Mouse (Mus musculus) gastrocnemius, postnatal 36 days (tissue): ENCODE measurements at regions not wholly inside any gene's neighbourhood (a gene's known extent, or its start where the extent isn't known, plus 50 kb on each side); places are given as distances from the start of the nearest gene placed in this dataset.
A peak's percentile ranks its signal among the peaks of the same experiment; 100 is the strongest.

ENCODE experiments used
- DNase-seq, 2 experiments: peaks; one replicate each; pipeline ENCODE4 v3.0.0; 2022
- intact Hi-C: fragments of 180-260 bp; cut with DNase I; formaldehyde crosslinking; loops from one replicate; pipeline ENCODE4 v1.15.1; 2025

GRCm38 (mm10) chr3:41478971-41479370 is 76.6 kb upstream of the Jade1 start:
- intact Hi-C loops = no loop called here
- no peak for DNase-seq

DNA sequence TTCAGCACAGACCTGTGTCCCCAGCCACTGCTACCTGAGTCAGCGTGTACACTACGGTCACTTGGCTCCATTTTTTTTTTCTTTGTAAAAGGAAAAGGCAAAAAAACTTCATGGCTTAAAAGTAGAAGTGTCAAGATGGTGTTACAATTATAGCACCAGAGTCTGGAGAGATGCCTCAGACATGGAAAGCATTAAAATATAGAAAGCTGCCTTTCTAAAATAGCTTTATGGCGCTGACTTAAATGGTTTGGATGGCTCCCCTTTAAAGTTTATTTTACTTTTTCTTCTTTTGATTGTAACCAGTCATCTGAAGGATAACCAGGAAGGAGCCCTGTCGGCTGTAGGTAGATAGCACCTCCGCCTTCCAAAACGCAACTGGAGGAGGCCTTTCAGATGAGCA is 79.0 kb upstream of the Jade1 start:
- DNase-seq = no peak
- intact Hi-C loops = no loop called here

- DNase-seq = no peak
Observed at GRCm38 (mm10) chr3:41472586-41472985, 82.9 kb upstream of the Jade1 start.

DNA sequence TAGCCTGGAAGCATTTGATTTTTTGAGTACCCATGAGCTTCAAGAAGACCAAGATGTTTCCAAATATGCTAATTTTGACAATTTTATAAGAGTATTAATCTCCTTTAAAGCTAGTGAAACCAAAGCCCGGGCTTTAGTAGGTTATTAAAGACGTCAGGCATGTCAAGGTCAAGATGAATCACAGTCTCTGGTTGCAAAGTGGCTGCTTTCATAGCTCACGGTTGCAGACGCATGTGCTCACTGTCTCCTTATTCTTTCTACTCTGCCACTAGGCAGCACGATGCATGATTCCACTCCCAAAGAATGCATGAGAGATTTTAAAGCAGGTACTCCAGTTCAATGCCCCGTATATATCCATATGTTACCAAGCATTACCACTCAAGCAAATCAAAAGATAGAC is 86.4 kb upstream of the Jade1 start:
- intact Hi-C loops = no loop called here
- no peak for DNase-seq

More at GRCm38 (mm10) chr3:41472586-41472985, 82.9 kb upstream of the Jade1 start:
- intact Hi-C loops = no loop called here

DNA sequence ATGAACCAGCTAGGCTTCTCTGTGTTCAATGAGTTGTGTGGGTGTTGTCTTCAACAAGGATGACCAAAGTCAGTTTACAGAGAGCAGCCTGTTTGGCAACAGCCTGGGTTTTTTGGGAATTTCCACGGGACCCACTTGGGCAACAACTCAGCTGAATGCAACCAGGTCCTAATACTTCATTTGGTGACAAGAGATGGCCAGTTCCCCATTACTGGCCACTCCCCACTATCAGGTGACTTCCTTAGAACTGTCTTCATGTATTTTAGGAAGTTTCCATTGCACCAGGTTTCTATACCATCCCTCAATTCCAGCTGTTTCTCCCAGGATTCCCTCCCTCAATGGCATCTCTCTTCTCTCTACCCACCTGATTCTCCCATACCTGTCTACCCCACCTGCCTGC is 87.7 kb upstream of the Jade1 start:
- DNase-seq = no peak
- intact Hi-C loops = no loop called here

DNA sequence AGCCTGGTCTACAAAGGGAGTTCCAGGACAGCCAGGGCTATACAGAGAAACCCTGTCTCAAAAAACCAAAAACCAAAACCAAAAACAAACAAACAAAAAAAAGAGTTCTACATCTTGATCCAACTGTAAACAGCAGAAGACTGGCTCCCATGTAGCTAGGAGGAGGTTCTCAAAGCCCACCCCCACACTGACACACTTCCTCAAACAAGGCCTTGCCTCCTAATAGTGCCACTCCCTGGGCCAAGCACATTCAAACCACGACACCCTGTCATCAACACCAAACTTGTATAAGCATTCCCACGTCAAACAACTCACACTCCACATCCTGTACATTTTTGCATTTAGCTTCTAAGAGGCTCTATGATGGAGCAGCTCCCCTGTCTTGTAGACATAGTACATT is 89.6 kb upstream of the Jade1 start:
- DNase-seq = no peak
- intact Hi-C loops = no loop called here

DNA sequence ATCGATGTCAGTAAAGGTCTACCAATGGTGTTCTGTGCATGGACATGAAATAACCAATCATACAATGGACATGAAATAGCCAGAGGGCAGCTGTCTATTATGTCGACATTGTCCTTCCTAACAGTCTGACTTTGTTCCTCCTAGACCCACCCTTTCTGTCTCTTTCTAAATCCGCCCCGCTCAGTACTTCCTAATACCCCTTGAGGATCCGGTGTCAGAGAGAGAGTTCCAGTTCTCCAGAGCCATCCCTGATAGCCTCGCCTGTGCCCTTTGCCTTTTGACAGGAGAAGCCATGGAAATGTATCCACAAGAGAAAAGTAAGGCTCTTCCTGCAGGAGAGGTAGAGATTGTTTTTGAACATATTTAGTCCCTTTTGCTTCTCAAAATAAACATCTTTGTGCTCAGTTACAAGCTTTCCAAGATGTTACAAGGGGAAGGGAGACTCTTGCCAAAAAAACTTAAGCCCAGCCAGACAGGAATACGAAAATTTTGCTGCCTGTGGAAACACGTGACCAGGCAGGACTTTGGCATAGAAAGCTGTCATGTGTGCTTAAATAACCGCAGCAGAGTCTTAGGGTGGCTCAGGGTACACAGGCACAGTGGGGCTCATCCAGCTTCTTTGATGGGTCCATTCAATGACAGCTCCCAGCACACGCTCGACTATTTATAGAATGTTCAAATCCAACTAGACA is 92.4 kb upstream of the Jade1 start:
- no peak for DNase-seq
- intact Hi-C loops = no loop called here

DNA sequence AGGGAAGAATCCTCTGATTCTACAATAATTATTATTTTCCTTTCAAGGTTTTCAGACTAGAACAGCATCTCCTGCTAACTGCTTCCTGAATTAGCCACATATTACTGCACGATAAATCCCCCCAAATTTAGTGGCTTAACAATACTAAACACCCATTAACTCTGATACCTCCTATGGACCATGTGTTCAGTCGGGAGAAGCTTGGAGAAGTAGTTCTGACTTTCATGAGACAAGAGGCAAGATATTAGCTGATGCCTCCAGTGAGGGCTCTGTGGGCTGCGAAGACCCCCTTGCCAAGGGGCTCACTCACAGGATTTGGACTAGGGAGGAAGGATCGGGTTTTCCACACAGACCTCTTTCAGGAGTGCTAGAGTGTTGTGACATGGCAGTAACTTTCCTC is 95.4 kb upstream of the Jade1 start:
- intact Hi-C loops = no loop called here
- no peak for DNase-seq

GRCm38 (mm10) chr3:41458156-41458555 is 97.4 kb upstream of the Jade1 start:
- intact Hi-C loops = no loop called here
- no peak for DNase-seq

GRCm38 (mm10) chr3:41453525-41453924 is 102.0 kb upstream of the Jade1 start:
- no peak for DNase-seq
- intact Hi-C loops = no loop called here

DNA sequence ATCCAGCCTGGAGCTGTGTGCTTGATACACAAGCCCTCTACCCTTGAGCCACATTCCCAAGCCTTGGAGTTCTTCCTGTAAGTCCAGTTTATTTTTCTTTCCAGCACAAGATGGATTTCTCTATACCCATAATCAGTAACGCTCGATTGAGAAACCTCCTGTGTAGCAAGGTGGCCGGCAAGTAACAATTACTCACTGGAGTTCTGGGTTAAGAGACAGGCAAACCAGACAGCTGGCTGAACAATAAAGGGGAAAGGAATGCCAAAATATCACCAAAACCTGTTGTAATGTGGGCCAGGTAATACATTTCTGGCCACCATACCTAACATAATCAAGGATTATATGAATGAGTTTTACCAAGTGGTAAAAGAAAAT is 102.8 kb upstream of the Jade1 start:
- intact Hi-C loops = no loop called here

GRCm38 (mm10) chr3:41452020-41452715 is 103.4 kb upstream of the Jade1 start:
- intact Hi-C loops = no loop called here
- DNase-seq = no peak

More for the DNA sequence above, 102.8 kb upstream of the Jade1 start:
- DNase-seq = no peak

- intact Hi-C loops = no loop called here
- no peak for DNase-seq
Observed at GRCm38 (mm10) chr3:41450696-41451095, 104.8 kb upstream of the Jade1 start.

GRCm38 (mm10) chr3:41444243-41444753 is 111.2 kb upstream of the Jade1 start:
- no peak for DNase-seq
- intact Hi-C loops = no loop called here

- no peak for DNase-seq
- intact Hi-C loops = no loop called here
Observed at GRCm38 (mm10) chr3:41436238-41436637, 119.3 kb upstream of the Jade1 start.

GRCm38 (mm10) chr3:41433106-41433505 is 122.4 kb upstream of the Jade1 start:
- intact Hi-C loops = no loop called here
- no peak for DNase-seq

DNA sequence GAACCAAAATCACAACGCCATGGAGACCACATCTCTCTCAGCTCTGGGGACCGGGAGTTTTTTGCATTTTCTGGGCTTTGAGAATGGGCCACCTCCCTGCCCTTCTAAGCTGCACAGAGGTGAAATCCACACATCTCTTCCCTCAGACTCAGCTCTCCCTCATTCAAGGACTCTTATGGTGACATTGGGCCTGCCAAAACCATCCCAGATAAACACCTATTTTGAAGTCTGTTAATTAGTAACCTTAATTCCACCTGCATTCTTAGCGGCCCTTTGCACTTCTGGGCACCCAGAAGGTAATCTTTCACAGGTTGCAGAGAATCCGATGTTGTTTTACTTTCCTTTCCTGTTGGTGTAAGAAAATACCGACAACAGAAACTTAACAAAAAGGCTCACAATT is 123.2 kb upstream of the Jade1 start:
- DNase-seq = no peak

GRCm38 (mm10) chr3:41430191-41430590 is 125.3 kb upstream of the Jade1 start:
- DNase-seq = peak in 1 of 2 experiments; percentile 28
- intact Hi-C loops = no loop called here

More for the DNA sequence above, 123.2 kb upstream of the Jade1 start:
- intact Hi-C loops = no loop called here

DNA sequence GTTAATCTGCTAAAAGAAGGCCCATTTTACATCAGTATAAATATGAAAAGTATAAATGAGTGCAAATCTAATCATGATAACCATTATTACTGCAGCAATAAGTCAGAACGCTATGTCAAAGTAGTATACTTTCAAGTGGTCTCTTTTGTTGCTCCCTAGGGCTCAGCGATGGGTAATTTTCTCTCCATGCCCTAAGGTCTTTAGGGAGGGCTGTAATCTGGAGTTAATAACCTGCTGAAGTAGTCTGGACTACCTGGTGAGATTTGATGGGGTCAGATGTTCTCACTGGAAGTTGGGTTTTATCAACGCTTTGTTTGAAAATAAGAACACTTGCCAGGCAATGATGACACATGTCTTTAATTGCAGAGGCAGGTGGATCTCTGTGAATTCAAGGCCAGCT is 128.6 kb upstream of the Jade1 start:
- intact Hi-C loops = no loop called here

GRCm38 (mm10) chr3:41425863-41426262 is 129.7 kb upstream of the Jade1 start:
- no peak for DNase-seq
- intact Hi-C loops = no loop called here

More for the DNA sequence above, 128.6 kb upstream of the Jade1 start:
- no peak for DNase-seq

GRCm38 (mm10) chr3:41424142-41424939 is 131.2 kb upstream of the Jade1 start:
- intact Hi-C loops = no loop called here

More at GRCm38 (mm10) chr3:41424142-41424939, 131.2 kb upstream of the Jade1 start:
- no peak for DNase-seq
